Mouse (Mus musculus) frontal cortex, adult (tissue): ENCODE measurements at regions not wholly inside any gene's neighbourhood (a gene's known extent, or its start where the extent isn't known, plus 50 kb on each side); places are given as distances from the start of the nearest gene placed in this dataset.

ENCODE experiments used
- ATAC-seq: cut with Nextera tagmentation; 2 replicates; pipeline ENCODE4 v1.9.2; 2017; ENCODE audit warnings: mild to moderate bottlenecking, moderate library complexity, mixed read lengths; ENCODE audit not compliant: low TSS enrichment

DNA sequence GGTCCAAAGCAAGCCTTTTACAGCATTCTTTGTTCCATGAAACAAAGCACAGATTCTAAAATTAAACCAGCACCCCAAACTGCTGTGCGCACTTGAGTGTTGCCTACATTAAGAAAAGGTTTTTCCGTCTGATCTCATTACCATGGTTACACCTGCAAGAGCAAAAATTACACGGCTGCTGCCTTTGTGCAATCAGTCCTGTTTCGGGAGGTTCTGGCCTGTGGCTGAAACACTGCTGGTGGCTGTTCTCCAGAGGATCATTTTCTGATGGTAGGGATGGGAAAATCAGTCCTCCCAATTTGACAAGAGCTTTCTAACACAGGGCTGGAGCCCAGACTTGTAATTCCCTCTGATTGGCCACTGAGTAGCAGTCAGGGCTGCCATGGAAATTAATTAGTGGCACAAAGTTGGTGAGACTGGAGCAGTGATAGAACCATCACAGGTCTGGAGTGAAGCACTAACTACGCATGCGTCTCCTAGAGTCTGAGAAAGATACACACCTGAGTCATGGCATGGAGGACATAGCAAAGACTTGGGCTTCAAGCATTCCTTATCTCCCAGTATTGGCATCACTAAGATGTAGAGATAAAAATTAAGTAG lies 114.8 kb upstream of the Fam49a start:
- ATAC-seq = peak; percentile 42

DNA sequence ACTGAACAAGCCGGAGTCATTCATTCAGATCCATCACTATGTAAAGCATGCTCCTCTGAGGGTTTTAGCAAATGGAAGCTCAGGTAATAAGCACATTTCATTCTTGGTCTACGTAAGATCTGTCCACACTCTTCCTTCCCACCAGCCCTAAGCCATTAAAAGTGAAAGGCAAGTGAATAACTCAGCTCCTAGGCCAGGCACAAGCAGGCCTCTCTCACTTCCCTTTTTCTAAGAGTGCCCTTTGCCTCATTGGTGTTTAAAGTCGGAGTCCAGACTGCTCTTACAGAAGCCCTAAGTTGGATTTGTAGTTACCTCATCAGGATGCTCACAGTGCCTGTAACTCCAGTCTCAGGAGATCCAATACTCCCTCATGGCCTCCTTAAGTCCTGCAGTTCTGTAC lies 114.1 kb upstream of the Fam49a start:
- ATAC-seq = no peak

DNA sequence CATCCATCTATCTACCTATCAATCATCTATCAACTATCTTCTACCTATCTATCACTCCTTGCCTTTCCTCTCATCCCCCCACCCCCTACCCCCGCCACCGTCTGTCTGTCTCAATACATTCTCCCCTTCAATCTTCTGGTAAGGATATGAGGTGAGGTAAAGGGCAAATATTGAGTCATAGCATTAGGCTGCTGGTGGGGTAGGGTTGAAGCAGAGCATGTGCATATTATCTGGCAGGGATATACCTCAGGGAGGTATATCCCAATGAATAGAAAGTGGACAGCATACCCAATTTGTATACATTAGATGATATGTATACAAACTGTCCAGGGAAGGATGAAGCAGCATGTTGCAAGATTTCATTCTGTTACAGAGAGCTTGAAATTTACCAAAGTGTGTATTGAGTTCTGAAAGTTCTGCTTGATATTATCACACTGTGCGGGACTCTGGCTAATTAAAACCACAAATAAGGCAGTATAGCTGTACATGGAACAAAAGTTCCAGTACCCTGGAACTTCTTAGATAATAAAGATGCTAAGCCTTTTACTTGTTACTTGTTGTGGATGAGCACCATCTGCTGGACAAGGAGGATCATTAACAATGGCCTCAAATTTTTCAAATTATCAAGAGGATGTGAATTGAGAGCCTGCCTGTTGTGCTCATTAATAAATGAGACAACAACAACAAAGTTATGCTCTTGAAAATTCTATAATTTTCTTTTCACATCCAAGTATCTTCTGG lies 113.1 kb upstream of the Fam49a start:
- peak; percentile 85 for ATAC-seq

DNA sequence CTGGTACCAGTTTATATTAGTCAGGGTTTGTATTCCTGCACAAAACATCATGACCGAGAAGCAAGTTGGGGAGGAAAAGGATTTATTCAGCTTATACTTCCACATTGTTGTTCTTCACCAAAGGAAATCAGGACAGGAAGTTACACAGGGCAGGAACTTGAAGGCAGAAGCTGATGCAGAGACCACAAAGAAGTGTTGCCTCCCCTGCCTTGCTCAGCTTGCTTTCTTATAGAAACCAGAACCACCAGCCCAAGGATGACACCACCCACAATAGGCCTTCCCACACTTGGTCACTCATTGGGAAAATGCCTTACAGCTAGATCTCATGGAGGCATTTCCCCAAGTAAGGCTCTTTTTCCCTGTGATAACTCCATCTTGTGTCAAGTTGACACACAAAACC lies 97.5 kb upstream of the Fam49a start:
- ATAC-seq = no peak

DNA sequence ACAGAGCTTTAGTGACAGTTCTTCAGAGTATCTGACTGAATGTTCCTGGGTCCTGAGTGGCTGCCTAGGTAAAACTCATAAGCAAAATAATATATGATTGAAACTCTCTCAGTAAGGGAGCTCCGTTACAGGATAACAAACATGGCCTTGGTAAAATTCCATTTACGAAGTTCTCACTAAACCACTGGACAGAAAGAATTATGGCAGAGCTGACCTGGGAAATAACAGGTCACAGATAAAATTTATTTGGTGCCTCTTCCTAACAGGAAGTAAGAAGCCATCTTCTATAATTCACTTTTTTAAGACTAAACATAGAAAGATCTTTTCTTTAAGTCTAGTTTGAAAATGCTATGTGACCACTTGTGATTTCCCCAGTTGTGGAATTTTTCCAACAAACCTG lies 91.4 kb upstream of the Fam49a start:
- ATAC-seq = no peak

DNA sequence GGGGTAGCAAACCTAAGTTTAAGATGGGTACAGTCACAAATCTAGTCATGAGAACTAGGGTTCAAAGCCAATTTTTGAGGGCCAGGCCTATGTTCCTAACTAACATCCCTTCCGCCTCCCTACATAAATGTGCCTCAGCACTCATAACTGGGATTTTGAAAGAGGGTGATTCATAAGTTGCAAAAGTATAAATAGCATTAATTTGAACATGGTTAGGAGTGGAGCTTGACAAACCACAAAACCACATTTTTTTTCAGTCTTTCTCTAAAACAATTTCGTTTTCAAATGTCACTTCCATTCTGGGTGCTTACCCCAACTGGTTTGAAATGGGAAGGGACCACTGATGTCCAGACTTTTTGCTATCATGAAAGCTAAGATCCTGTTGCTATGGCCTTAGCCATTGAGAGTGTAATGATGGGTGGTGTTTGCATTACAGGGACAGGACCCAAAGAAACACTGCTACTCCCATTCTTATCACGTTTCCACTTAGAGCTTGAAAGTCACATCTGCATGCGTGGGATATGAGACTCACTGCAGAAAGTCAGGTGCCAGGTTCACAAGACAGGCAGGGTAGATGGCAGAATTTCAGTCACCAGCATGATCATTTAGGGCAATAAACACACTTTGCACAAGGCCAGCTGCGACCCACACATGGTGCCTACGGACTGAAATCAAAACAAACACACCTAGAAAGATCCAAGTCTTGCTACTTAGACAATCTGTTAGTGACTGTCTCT lies 89.7 kb upstream of the Fam49a start:
- peak; percentile 74 for ATAC-seq

DNA sequence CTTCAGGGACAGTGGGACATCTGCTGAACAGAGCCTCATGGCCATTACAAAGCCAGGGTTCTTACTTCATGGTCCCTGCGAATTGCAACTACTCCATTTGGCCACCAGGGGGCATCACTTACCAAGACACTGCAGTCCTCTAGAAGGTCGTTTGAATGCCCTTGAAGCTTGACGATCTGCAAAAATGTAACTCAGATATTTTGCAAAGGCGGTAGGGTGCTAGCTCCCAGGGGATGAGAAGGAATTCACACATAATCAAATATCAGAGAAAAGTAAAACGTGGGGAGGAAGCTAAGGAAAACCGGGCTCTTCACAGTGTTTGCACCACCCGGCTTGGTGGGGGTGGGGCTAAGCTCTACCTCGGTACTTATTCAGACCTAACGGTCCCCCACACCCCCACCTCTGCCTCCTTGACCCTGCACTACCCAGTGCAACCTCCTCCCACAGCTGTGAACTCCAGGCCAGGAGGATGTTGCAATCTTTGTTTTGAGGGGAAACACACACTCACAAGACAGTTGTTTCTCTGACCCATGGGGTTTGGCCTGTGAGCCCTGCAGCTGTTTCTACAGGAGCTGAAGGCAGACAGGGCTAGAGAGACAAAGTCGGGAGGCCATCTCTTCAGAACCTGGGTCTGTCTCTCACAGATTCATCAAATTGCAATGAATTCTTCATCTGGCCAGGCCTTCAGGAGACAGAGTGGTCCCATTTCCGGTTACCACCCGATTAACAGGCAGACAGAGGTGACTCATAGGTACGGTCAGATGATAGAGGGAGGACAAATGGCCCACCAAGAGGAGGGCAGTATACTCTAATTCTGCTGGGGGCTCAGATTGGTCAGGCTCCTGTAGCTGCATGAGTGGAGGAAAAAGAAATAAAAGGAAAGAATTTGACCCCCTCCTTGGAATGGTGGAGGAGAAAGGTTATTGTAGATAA lies 85.3 kb upstream of the Fam49a start:
- peak; percentile 21; the same call in 1 of the 2 replicates for ATAC-seq

DNA sequence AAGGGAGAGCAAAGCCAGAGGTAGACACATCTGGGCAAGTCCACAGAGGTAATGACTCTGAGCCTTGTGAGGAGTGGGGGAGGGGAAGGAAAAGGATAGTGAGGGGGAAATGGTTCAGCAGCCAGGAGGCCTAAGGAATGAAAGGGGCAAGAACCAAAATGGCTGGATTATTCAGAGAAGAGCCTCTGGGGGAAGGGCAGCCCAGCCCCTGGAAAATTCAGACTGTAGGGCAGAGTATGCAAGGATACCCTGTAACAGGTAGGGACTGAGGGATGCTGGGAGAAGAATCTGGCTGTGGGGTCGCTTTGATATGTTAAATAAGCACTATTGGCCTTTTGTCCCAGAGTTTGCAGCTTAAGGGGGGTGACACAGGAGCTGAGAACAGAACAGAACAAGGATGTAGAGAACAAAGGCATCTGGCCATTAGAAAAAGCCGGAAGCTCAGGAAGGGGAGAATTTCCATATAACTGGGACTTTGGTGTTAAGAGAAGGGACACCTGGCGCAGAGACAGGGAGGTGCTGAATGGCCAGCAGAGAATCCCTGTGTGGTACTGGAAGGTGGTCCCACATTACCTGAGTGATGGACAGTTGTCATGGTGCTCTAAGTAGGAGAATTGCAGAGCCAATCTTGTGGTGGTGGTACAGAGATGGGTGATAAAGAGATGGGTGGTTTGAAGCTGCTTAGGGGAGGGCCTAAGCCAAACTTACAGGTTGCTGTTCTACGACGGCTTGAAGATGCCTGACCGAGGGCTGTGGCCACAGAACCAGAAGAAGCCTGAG lies 84.5 kb upstream of the Fam49a start:
- no peak for ATAC-seq

DNA sequence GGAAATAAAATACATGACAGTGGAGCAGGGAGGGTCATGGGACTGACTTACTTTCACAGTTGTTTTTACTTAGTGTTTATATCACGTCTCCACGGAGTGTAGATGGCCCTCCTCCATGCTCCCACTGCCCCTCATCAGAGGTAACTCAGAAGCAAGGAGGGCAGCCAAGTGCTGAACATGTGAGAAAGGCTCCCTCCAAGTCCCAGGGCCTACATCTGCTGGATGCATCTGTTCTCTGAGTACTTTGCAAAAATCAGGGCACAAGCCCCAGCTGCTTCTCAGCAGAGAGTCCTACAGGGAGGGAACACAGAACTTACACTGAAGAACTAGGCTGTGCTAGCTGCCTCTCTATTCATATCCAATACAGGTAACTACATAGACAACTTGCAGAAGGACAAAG lies 83.5 kb upstream of the Fam49a start:
- peak; percentile 56 for ATAC-seq

DNA sequence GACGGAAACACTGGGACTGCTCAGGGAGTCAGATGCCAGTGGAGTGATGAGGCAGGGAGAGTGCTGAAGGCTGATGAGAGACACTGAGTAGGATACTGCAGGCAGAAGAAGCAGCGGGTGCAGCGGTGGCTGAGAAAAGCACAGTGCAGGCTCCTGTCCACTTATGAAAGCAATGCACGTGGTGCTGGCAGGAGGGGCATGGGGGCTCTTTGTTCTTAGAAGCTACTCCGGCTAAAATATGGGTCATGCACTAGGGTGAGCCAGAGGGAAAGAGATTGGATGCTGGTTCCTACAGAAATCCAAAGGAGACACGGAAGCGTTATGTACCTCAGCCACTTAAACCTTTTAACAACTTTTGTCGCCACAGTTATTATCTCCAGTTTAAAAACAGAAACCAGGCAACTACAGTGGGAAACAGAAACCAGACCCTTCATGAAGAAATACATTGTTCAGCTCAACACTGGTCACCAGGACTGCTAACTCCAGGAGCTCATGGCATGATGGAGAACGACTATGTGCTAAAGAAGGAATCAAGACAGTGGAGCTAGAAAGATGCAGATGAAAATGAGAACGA lies 82.6 kb upstream of the Fam49a start:
- peak; percentile 34; the same call in 1 of the 2 replicates for ATAC-seq

DNA sequence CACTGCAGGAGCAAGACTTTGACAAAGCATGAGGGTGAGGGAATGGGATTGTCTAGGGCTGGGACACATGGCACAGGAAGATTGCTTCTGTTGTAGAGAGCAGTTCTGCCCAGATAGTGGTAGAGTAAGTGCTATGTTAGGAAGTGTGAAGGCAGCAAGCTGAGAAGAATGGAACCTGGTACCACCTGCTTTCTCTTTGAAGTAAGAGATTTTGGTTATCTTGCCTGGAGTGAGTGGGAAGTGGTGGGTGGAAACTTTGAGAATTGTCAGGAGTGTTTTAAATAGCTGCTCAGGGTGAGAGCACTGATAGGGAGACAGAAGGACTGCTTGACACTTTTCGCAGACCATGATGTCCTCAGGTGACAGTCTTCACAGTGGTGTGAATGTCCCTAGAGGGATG lies 81.0 kb upstream of the Fam49a start:
- ATAC-seq = peak; percentile 64

DNA sequence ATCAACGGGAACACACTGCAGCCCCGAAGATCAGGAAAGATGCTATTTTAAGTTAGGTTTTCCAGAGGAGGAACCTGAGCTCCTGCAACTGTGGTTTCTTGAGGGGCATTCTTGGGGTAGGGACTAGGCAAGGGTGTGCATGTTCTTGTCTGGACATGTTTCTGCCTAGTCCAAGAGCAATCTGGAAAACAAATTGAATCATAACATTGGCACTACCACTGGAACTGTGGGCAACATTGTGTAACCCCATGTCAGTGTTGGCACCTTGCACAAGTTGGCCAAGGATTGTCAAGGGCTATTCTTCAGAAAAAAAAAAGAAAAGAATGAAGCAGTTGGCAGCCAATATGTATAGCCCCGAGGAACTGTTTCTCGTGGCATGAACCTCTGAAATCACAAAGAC lies 80.3 kb upstream of the Fam49a start:
- ATAC-seq = no peak

DNA sequence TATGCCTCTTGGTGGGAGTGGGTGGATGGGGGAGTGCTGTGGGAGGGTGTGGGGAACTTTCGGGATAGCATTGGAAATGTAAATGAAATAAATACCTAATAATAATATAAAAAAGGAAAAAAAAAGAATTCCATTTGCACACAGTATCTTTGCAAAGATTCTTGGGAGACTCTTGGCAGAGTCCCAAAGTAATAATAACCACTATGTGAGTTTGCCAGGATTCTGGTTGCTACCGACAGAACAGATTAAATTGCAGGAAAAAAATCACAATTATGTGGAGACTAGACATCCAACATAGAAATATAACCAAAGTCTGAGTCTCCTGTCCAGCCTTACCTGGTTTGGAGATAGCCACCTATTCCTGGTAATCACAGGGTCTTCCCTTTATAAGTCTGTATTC lies 75.6 kb upstream of the Fam49a start:
- ATAC-seq = peak; percentile 38; the same call in 1 of the 2 replicates

DNA sequence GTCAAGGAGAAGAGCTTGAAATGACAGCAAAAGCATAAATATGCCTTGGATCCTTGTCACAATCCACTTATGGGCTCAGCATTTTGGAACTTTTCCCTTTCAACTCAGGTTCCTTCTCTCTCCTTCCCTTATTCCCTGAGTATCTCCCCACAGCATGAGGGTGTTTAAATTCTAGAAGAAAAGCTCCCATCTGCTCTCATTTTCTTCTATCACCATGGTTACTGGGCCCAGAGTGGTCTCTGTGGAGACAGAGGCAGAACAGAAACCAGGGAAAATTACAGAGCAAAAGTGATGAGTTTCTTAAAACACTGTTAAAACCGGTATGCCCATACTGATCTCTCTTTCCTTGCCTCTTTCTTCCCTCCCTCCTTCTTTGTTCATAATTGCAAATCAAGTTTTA lies 66.9 kb upstream of the Fam49a start:
- ATAC-seq = peak; percentile 93

DNA sequence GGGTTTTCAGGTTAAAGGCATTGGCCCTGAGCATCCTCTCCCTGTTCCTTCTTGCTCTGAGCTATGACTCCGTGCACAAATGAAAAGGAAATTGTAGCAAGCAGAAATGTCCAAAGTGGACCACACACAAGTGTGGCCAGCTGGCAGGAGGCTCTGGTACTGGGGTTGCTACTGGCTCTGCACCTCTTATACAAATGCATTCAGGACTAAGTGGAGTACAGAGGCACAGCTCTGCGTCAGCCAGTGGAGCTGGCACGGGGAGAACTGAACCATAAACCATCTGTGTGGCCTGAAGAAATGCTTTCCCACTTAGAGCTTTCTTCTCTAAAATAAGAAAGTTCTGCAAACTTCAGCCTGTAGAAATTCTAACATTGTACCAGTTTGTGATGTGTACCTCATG lies 65.3 kb upstream of the Fam49a start:
- ATAC-seq = peak; percentile 86

DNA sequence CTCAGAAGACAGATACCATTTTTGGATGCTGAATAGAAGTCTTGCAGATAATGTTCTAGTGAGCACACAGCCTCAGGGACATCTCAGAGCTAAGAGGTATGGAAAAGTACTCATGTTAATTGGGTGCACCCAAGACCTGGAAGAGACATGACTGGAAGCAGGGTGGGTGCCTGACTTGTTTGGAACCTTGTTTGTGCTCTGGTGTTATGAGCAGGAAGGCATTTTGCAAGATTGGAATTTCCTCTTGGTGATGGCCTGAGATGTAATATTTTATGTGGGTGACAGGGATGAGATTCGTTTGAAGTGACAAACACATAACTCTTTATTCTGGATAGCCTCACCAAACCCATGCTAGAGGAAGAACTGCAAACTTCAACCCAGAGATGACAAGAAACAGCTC lies 53.7 kb upstream of the Fam49a start:
- peak; percentile 34; the same call in 1 of the 2 replicates for ATAC-seq
